Comparison of ENCODE assay signal across 12 mouse cellular contexts in the genomic region with DNA sequence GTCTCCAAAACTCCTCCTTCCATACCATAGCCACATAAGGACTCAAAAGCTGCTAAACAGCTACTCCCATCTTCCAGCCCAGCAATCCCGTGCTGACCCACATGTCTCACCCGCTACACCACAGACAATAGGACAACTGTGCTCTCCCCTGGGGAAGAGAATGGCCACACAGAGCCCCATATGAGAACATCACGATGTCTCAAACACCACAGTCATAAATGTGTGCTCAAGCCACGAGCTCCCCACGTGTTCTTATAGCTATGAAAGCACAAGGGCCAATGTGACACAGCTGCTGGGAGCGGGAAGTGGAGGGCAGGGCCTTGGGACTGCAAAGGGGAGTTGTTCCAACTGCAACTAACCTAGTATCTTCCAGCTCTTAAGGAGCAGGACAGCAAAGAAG. TPM values are rescaled to one million over a fixed set of nuclear protein-coding genes. Genes with fewer than 3 reads are reported as not detected.
DNase-seq lines count a peak whose midpoint lies in the region; ATAC-seq and TF ChIP-seq lines count a peak whose summit lies in the region.
"Had no signal": no experiment of that assay in that cellular context is flagged by ENCODE, and none has a peak within 500 bp of the region (broad histone marks: within the 10 kb centered on the region; RNA-seq: fewer than 3 reads in every experiment).

No protein-coding gene starts in this region.

- H3K27me3 ChIP-seq in heart, adult 2 months (ENCODE audit: control insufficient read depth, insufficient read depth, low read length) = no peaks in the 10 kb centered on the region
- no peaks in the 10 kb centered on the region for H3K27me3 ChIP-seq in intestine, postnatal 0 days (replicated peaks; ENCODE audit: control insufficient read depth, insufficient read depth, low read length)
- no peaks in the 10 kb centered on the region for H3K27me3 ChIP-seq in midbrain, embryonic 16.5 days (ENCODE audit: control insufficient read depth, insufficient read depth, low read depth, low read length)
- H3K27me3 ChIP-seq: CH12.LX; heart, embryonic 15.5 days; lung, embryonic 15.5 days had no signal

- H3K79me2 ChIP-seq in heart, adult 2 months (replicated peaks; ENCODE audit: control insufficient read depth, insufficient read depth, low read length) = peaks cover 13% of the 10 kb centered on the region

- WGBS in heart, adult 2 months = 29% methylated on average over 6 of the region's 6 CpGs
- 30% methylated on average over 6 of the region's 6 CpGs for WGBS in intestine, postnatal 0 days
- WGBS in midbrain, embryonic 16.5 days = 65% methylated on average over 6 of the region's 6 CpGs

- peak; percentile 33 to 61 for DNase-seq in heart, adult 2 months
- no peak for DNase-seq in heart, postnatal 4 days
- no peak for DNase-seq in left cerebral cortex, adult 2 months (ENCODE audit: extremely low spot score in 1 of 2, low spot score in 2 of 2)
- no peak for DNase-seq in left cerebral cortex, adult 18-20 months (ENCODE audit: low spot score in 2 of 2)
- peak; percentile 92 for DNase-seq in brain, adult 2 months (ENCODE audit: low read depth, low spot score)
- no peak for DNase-seq in c-Kit-positive CD71-positive TER-119-positive erythroid progenitor cells, embryonic 14.5 days (ENCODE audit: low spot score)
- DNase-seq: cerebellum, postnatal 25 days had no signal

- H3K9ac ChIP-seq in heart, adult 2 months (ENCODE audit: low read depth, low read length) = no peak overlapping the region
- H3K9ac ChIP-seq in intestine, postnatal 0 days (ENCODE audit: low read depth, low read length) = no peak overlapping the region
- no peak overlapping the region for H3K9ac ChIP-seq in midbrain, embryonic 16.5 days (ENCODE audit: low read depth, low read length)
- H3K9ac ChIP-seq: heart, embryonic 15.5 days; lung, embryonic 15.5 days had no signal

- H3K27ac ChIP-seq in heart, adult 2 months = peak overlapping the region; percentile 15; the same call in 1 of the 2 replicates
- H3K27ac ChIP-seq in left cerebral cortex, adult 2 months = peak overlapping the region; percentile 82
- peak overlapping the region; percentile 66 for H3K27ac ChIP-seq in intestine, postnatal 0 days (ENCODE audit: low read depth, low read length)
- H3K27ac ChIP-seq in midbrain, embryonic 16.5 days (ENCODE audit: low read length) = no peak overlapping the region
- H3K27ac ChIP-seq: heart, embryonic 15.5 days; lung, embryonic 15.5 days had no signal

- intact Hi-C loops in heart, adult 2 months (cut with DNase I) = no loop called here
- intact Hi-C loops in left cerebral cortex, adult 2 months (cut with DNase I) = no loop called here

- no peak for TF ChIP-seq POLR2A in heart, adult 2 months (IDR thresholded peaks at IDR 0.05; ENCODE audit: insufficient read depth, low read depth, low read length)

- H3K4me2 ChIP-seq in intestine, postnatal 0 days (replicated peaks; ENCODE audit: low read depth) = no peak overlapping the region
- no peak overlapping the region for H3K4me2 ChIP-seq in midbrain, embryonic 16.5 days (ENCODE audit: low read length)
- H3K4me2 ChIP-seq: heart, embryonic 15.5 days; lung, embryonic 15.5 days had no signal

- no peak for TF ChIP-seq EP300 in heart, adult 2 months (IDR thresholded peaks at IDR 0.05; ENCODE audit: insufficient read depth, low read depth, low read length)

- no peaks in the 10 kb centered on the region for H3K9me3 ChIP-seq in intestine, postnatal 0 days (ENCODE audit: control insufficient read depth)
- no peaks in the 10 kb centered on the region for H3K9me3 ChIP-seq in midbrain, embryonic 16.5 days (replicated peaks; ENCODE audit: control insufficient read depth, low read length, poor library complexity, severe bottlenecking)
- H3K9me3 ChIP-seq: heart, embryonic 15.5 days; lung, embryonic 15.5 days had no signal

- no peak overlapping the region for H3K4me3 ChIP-seq in heart, adult 2 months
- no peak overlapping the region for H3K4me3 ChIP-seq in left cerebral cortex, adult 2 months
- H3K4me3 ChIP-seq in intestine, postnatal 0 days (ENCODE audit: low read depth, low read length) = no peak overlapping the region
- H3K4me3 ChIP-seq in midbrain, embryonic 16.5 days (ENCODE audit: low read depth, low read length) = no peak overlapping the region
- H3K4me3 ChIP-seq: heart, embryonic 15.5 days; lung, embryonic 15.5 days had no signal

- no peak for TF ChIP-seq CTCF in heart, adult 2 months (IDR thresholded peaks at IDR 0.05)
- TF ChIP-seq CTCF in left cerebral cortex, adult 2 months (IDR thresholded peaks at IDR 0.05) = no peak
- TF ChIP-seq CTCF in intestine, postnatal 0 days (IDR thresholded peaks at IDR 0.05; ENCODE audit: low read depth) = no peak

- peak; percentile 83 for ATAC-seq in intestine, postnatal 0 days
- no peak for ATAC-seq in midbrain, embryonic 16.5 days

- peaks cover 24% of the 10 kb centered on the region for H3K4me1 ChIP-seq in heart, adult 2 months (ENCODE audit: control insufficient read depth, insufficient read depth, low read length)
- peaks cover 18% of the 10 kb centered on the region; the same call in 1 of the 2 replicates for H3K4me1 ChIP-seq in intestine, postnatal 0 days (replicated peaks; ENCODE audit: control insufficient read depth, insufficient read depth, low read length)
- no peaks in the 10 kb centered on the region for H3K4me1 ChIP-seq in midbrain, embryonic 16.5 days (ENCODE audit: control insufficient read depth, insufficient read depth, low read length)

- peaks cover 2% of the 10 kb centered on the region for H3K36me3 ChIP-seq in heart, adult 2 months (ENCODE audit: control insufficient read depth, insufficient read depth, low read length)
- H3K36me3 ChIP-seq in intestine, postnatal 0 days (ENCODE audit: control insufficient read depth, insufficient read depth) = peaks cover 4% of the 10 kb centered on the region; the same call in 1 of the 2 replicates
- H3K36me3 ChIP-seq in midbrain, embryonic 16.5 days (ENCODE audit: control insufficient read depth, insufficient read depth, low read length) = no peaks in the 10 kb centered on the region
- H3K36me3 ChIP-seq: heart, embryonic 15.5 days; lung, embryonic 15.5 days had no signal

RNA-seq across cellular contexts. Expression of a gene that starts 20.2 kb away (rescaled TPM):
- 10 to 100 TPM; 22.0 to 26.9 TPM for total RNA-seq in heart, adult 2 months (2021)
- 22.5 and 25.7 TPM in 2 replicates for polyA plus RNA-seq in heart, adult 2 months (2012; rRNA removed)
- 10 to 100 TPM; 29.6 to 38.3 TPM for total RNA-seq in heart, postnatal 4 days (2021)
- total RNA-seq in left cerebral cortex, adult 2 months (2021) = 10 to 100 TPM; 57.1 to 75.2 TPM
- 10 to 100 TPM; 71.7 to 73.5 TPM for total RNA-seq in left cerebral cortex, adult 18-20 months (2021)
- polyA plus RNA-seq in intestine, postnatal 0 days (2015; fragmentation: Nextera tagmentation; extraction: Ambion mirVana) = 13.5 and 17.3 TPM in 2 replicates
- 13.2 and 13.6 TPM in 2 replicates for polyA plus RNA-seq in midbrain, embryonic 16.5 days (2015; fragmentation: Nextera tagmentation; extraction: Ambion mirVana)

RNA-seq across cellular contexts. Expression of a gene that starts 59.0 kb away (rescaled TPM):
- 1 to 10 TPM; 7.7 TPM for total RNA-seq in heart, adult 2 months (2021)
- polyA plus RNA-seq in heart, adult 2 months (2012; rRNA removed) = 5.2 and 6.0 TPM in 2 replicates
- total RNA-seq in heart, postnatal 4 days (2021) = 10 to 100 TPM; 17.3 to 19.7 TPM
- 10 to 100 TPM; 33.2 to 33.8 TPM for total RNA-seq in left cerebral cortex, adult 2 months (2021)
- 10 to 100 TPM; 33.4 to 35.0 TPM for total RNA-seq in left cerebral cortex, adult 18-20 months (2021)
- 34.3 and 37.8 TPM in 2 replicates for polyA plus RNA-seq in intestine, postnatal 0 days (2015; fragmentation: Nextera tagmentation; extraction: Ambion mirVana)
- polyA plus RNA-seq in midbrain, embryonic 16.5 days (2015; fragmentation: Nextera tagmentation; extraction: Ambion mirVana) = 91.7 and 94.3 TPM in 2 replicates

Comparison
In these comparisons a context has a peak if more than half of its experiments do, and no peak if none do; other contexts are left out.
1. DNase-seq: peak in heart, adult 2 months (2 of 2) and brain, adult 2 months (single experiment); none in heart, postnatal 4 days (single experiment), left cerebral cortex, adult 2 months (0 of 2), left cerebral cortex, adult 18-20 months (0 of 2) and c-Kit-positive CD71-positive TER-119-positive erythroid progenitor cells, embryonic 14.5 days (single experiment).